Mouse (Mus musculus) ES-Bruce4 (cell line): ENCODE results near the gene Gm20518.

Source experiments
- CTCF ChIP-seq: IDR thresholded peaks from one replicate; pipeline ENCODE4 v1.8.1; 2011; ENCODE audit warnings: low read depth, low read length
- POLR2A ChIP-seq: IDR thresholded peaks from one replicate; pipeline ENCODE4 v1.8.1; 2011; ENCODE audit warnings: low read length; ENCODE audit not compliant: insufficient read depth

- TF ChIP-seq CTCF (no peak), POLR2A (no peak)
Observed at GRCm38 (mm10) chr16:17797812-17798311, 93.6 kb downstream of the Gm20518 start.
